In the genomic region with DNA sequence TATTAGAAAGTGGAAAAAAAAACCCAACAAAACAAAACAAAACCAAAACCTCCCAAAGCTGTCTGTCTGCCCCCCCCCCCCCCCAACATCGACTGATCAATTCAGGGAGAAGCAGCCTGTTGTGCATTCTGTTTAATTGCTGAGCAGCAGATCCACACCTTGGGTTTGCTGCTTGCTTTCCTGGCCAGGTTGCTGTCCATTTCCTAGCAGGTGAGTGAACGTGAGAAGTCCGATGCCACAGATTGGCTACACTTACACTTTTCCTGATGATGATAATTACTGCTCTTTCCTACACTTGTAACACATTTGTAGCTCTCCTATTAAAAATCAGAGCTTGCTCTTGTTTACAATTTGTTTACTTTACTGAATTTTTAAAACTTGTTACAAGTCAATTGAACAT, we compare ENCODE assay signal across 16 mouse cellular contexts. TPM values are rescaled to one million over a fixed set of nuclear protein-coding genes. Genes with fewer than 3 reads are reported as not detected.
DNase-seq lines count a peak whose midpoint lies in the region; ATAC-seq and TF ChIP-seq lines count a peak whose summit lies in the region.
"Had no signal": no experiment of that assay in that cellular context is flagged by ENCODE, and none has a peak within 500 bp of the region (broad histone marks: within the 10 kb centered on the region; RNA-seq: fewer than 3 reads in every experiment).

No protein-coding gene starts in this region.

- H3K9ac ChIP-seq in hindbrain, embryonic 13.5 days, result no peak overlapping the region
- no peak overlapping the region for H3K9ac ChIP-seq in hindbrain, postnatal 0 days (replicated peaks; ENCODE audit: low read length)
- H3K9ac ChIP-seq in lung, embryonic 15.5 days, result 0 out of 2 replicates have a peak overlapping the region, but pooled peaks have one; percentile 6
- H3K9ac ChIP-seq: forebrain, embryonic 13.5 days; limb, embryonic 15.5 days had no signal

- DNase-seq in hindbrain, postnatal 0 days (ENCODE audit: low spot score), result no peak
- no peak for DNase-seq in lung, postnatal 14 days
- no peak for DNase-seq in thymus, adult 18-20 months
- no peak for DNase-seq in frontal cortex, postnatal 10 days (ENCODE audit: low spot score in 2 of 2)
- DNase-seq: gastrocnemius, postnatal 25 days; kidney, postnatal 36 days; thymus, postnatal 4 days had no signal

- no peaks in the 10 kb centered on the region for H3K36me3 ChIP-seq in hindbrain, embryonic 13.5 days
- no peaks in the 10 kb centered on the region for H3K36me3 ChIP-seq in hindbrain, postnatal 0 days (ENCODE audit: insufficient read depth, low read length)
- H3K36me3 ChIP-seq in lung, embryonic 15.5 days, result no peaks in the 10 kb centered on the region
- H3K36me3 ChIP-seq in macrophage (ENCODE audit: inconsistent target), result no peaks in the 10 kb centered on the region
- H3K36me3 ChIP-seq: limb, embryonic 15.5 days; midbrain, embryonic 12.5 days; neural tube, embryonic 13.5 days had no signal

- no peak for TF ChIP-seq CTCF in hindbrain, postnatal 0 days (IDR thresholded peaks at IDR 0.05; ENCODE audit: low read depth)
- no peak for TF ChIP-seq CTCF in bone marrow macrophage, adult 2 months (IDR thresholded peaks at IDR 0.05; ENCODE audit: low read depth, low read length)

- ATAC-seq in hindbrain, embryonic 13.5 days (ENCODE audit: low FRiP score), result no peak
- ATAC-seq in hindbrain, postnatal 0 days, result no peak
- ATAC-seq in lung, embryonic 15.5 days (ENCODE audit: borderline replicate concordance, extremely low read depth, low FRiP score, low TSS enrichment), result no peak
- ATAC-seq: forebrain, embryonic 13.5 days; hindbrain, embryonic 16.5 days had no signal

- no peaks in the 10 kb centered on the region for H3K9me3 ChIP-seq in hindbrain, embryonic 13.5 days
- no peaks in the 10 kb centered on the region for H3K9me3 ChIP-seq in hindbrain, postnatal 0 days (ENCODE audit: low read length)
- no peaks in the 10 kb centered on the region for H3K9me3 ChIP-seq in lung, embryonic 15.5 days
- H3K9me3 ChIP-seq: forebrain, embryonic 13.5 days; limb, embryonic 15.5 days; midbrain, embryonic 12.5 days; neural tube, embryonic 13.5 days had no signal

- H3K4me2 ChIP-seq in hindbrain, embryonic 13.5 days, result peak overlapping the region; percentile 25; the same call in 1 of the 2 replicates
- H3K4me2 ChIP-seq in hindbrain, postnatal 0 days (ENCODE audit: low read depth, low read length), result no peak overlapping the region
- peak overlapping the region; percentile 41 for H3K4me2 ChIP-seq in lung, embryonic 15.5 days

- no peak overlapping the region for H3K27ac ChIP-seq in hindbrain, embryonic 13.5 days
- H3K27ac ChIP-seq in hindbrain, postnatal 0 days, result no peak overlapping the region
- H3K27ac ChIP-seq in lung, embryonic 15.5 days, result peak overlapping the region; percentile 35; the same call in 1 of the 2 replicates
- peak overlapping the region; percentile 83 for H3K27ac ChIP-seq in bone marrow macrophage, adult 2 months (ENCODE audit: insufficient read depth, low read depth, low read length)
- H3K27ac ChIP-seq in macrophage, result peak overlapping the region; percentile 93
- H3K27ac ChIP-seq: forebrain, embryonic 13.5 days had no signal

- peaks cover 31% of the 10 kb centered on the region for H3K4me1 ChIP-seq in hindbrain, embryonic 13.5 days (replicated peaks)
- no peaks in the 10 kb centered on the region for H3K4me1 ChIP-seq in hindbrain, postnatal 0 days (ENCODE audit: insufficient read depth, low read length)
- peaks cover 6% of the 10 kb centered on the region for H3K4me1 ChIP-seq in lung, embryonic 15.5 days
- H3K4me1 ChIP-seq in bone marrow macrophage, adult 2 months (ENCODE audit: control insufficient read depth, insufficient read depth, low read length), result peaks cover 11% of the 10 kb centered on the region

- 43% methylated on average over 3 of the region's 3 CpGs for WGBS in hindbrain, embryonic 13.5 days
- 51% methylated on average over 3 of the region's 3 CpGs for WGBS in hindbrain, postnatal 0 days
- WGBS in lung, embryonic 15.5 days, result 44% methylated on average over 3 of the region's 3 CpGs
- 94% methylated on average over 2 of the region's 3 CpGs for WGBS in macrophage (ENCODE audit: missing documents)

- H3K4me3 ChIP-seq in hindbrain, embryonic 13.5 days, result no peak overlapping the region
- no peak overlapping the region for H3K4me3 ChIP-seq in hindbrain, postnatal 0 days (ENCODE audit: low read length)
- H3K4me3 ChIP-seq in lung, embryonic 15.5 days, result 0 out of 2 replicates have a peak overlapping the region, but pooled peaks have one; percentile 10
- H3K4me3 ChIP-seq in bone marrow macrophage, adult 2 months (ENCODE audit: insufficient read depth, low read length), result peak overlapping the region; percentile 52
- peak overlapping the region; percentile 50; the same call in 1 of the 2 replicates for H3K4me3 ChIP-seq in macrophage (ENCODE audit: inconsistent target)

- H3K27me3 ChIP-seq in hindbrain, embryonic 13.5 days, result no peaks in the 10 kb centered on the region
- no peaks in the 10 kb centered on the region for H3K27me3 ChIP-seq in hindbrain, postnatal 0 days (ENCODE audit: insufficient read depth, low read length)
- peaks cover 9% of the 10 kb centered on the region; the same call in 1 of the 2 replicates for H3K27me3 ChIP-seq in lung, embryonic 15.5 days
- H3K27me3 ChIP-seq: forebrain, embryonic 13.5 days; midbrain, embryonic 12.5 days; neural tube, embryonic 13.5 days had no signal

- no peak for TF ChIP-seq POLR2A in bone marrow macrophage, adult 2 months (IDR thresholded peaks at IDR 0.05; ENCODE audit: borderline replicate concordance, low read depth, low read length)

- peaks cover 44% of the 10 kb centered on the region for H3K79me2 ChIP-seq in macrophage (ENCODE audit: inconsistent target)

RNA-seq across cellular contexts. Expression of gene Zeb2, which starts 0.9 kb away (rescaled TPM):
- 50.4 and 57.4 TPM in 2 replicates for polyA plus RNA-seq in hindbrain, embryonic 13.5 days (2015; fragmentation: Nextera tagmentation; extraction: Ambion mirVana)
- 47.7 and 52.0 TPM in 2 replicates for total RNA-seq in hindbrain, postnatal 0 days (2014; rRNA removed)
- polyA plus RNA-seq in hindbrain, postnatal 0 days (2015; fragmentation: Nextera tagmentation; extraction: Ambion mirVana), result 21.4 and 21.9 TPM in 2 replicates
- polyA plus RNA-seq in lung, embryonic 15.5 days (2015; fragmentation: Nextera tagmentation; extraction: Ambion mirVana), result 79.9 and 94.7 TPM in 2 replicates
- polyA plus RNA-seq in bone marrow macrophage, adult 2 months (2012; ENCODE audit: insufficient read depth, insufficient read length, missing spikeins), result 368 and 388 TPM in 2 replicates
- 1,000 to 10,000 TPM; 2,413 to 6,939 (median 3,772) TPM for total RNA-seq in macrophage (2018; cell fraction: chromatin; rRNA removed)
- total RNA-seq in macrophage (2018; cell fraction: cytosol; rRNA removed), result 100 to 1,000 TPM; 305 to 558 (median 425) TPM
- total RNA-seq in macrophage (2018; cell fraction: nucleus; rRNA removed), result 1,000 to 10,000 TPM; 1,334 to 4,677 (median 2,196) TPM
- polyA plus RNA-seq in macrophage (2018), result 134 to 164 TPM (median 138 TPM) in 3 replicates

Comparison
In these comparisons a context has a peak if more than half of its experiments do, and no peak if none do; other contexts are left out.
1. H3K27ac ChIP-seq: peak in lung, embryonic 15.5 days (single experiment), bone marrow macrophage, adult 2 months (single experiment) and macrophage (single experiment); none in hindbrain, embryonic 13.5 days (single experiment) and hindbrain, postnatal 0 days (single experiment).
2. H3K4me3 ChIP-seq: peak in lung, embryonic 15.5 days (single experiment), bone marrow macrophage, adult 2 months (single experiment) and macrophage (single experiment); none in hindbrain, embryonic 13.5 days (single experiment) and hindbrain, postnatal 0 days (single experiment).